30 mouse cellular contexts compared by ENCODE assay signal in the genomic region with DNA sequence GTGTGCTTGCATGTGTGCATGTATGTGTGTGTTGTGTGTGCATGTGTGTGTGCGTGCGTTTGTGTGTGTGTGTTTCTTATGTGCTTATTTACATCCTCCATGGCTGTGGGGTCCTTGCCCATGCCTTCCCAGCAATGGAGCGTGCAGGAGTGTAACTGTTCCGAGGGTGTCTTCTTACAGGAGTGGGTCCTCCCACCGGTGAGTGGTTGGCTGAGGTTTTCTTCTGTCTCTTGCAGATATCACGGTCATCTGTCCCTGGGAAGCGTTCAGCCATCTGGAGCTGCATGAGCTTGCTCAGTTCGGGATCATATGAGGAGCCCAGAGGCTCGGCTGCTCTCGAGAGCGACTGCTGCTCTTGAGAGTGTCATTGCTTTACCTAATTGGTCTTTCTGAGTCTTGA. TPM values are rescaled to one million over a fixed set of nuclear protein-coding genes. Genes with fewer than 3 reads are reported as not detected.
A peak's percentile ranks its signal among the peaks of the same experiment; 100 is the strongest.
DNase-seq lines count a peak whose midpoint lies in the region; ATAC-seq and TF ChIP-seq lines count a peak whose summit lies in the region.
"Had no signal": no experiment of that assay in that cellular context is flagged by ENCODE, and none has a peak within 500 bp of the region (broad histone marks: within the 10 kb centered on the region; RNA-seq: fewer than 3 reads in every experiment).

No protein-coding gene starts in this region.

- H3K27ac ChIP-seq in heart, embryonic 10.5 days = peak overlapping the region; percentile 25; the same call in 1 of the 2 replicates
- H3K27ac ChIP-seq in intestine, embryonic 14.5 days (ENCODE audit: low read depth) = no peak overlapping the region
- no peak overlapping the region for H3K27ac ChIP-seq in intestine, postnatal 0 days (ENCODE audit: low read depth, low read length)
- H3K27ac ChIP-seq in kidney, embryonic 16.5 days (ENCODE audit: low read length) = no peak overlapping the region
- H3K27ac ChIP-seq: forebrain, embryonic 10.5 days; forebrain, embryonic 13.5 days; hindbrain, embryonic 10.5 days; hindbrain, embryonic 13.5 days had no signal

- DNase-seq in heart, embryonic 10.5 days (ENCODE audit: low spot score) = peak; percentile 66
- no peak for DNase-seq in heart, postnatal 36 days
- DNase-seq in intestine, embryonic 14.5 days (ENCODE audit: low spot score) = peak; percentile 47
- no peak for DNase-seq in kidney, adult 9 months
- DNase-seq: adrenal gland, postnatal 10 days; adrenal gland, postnatal 36 days; B cell, adult 2 months; cerebellum, adult 18-20 months; cerebellum, adult 9-10 months; cerebellum, postnatal 14 days; gastrocnemius, postnatal 10 days; gastrocnemius, postnatal 36 days; heart, postnatal 14 days had no signal

- H3K9me3 ChIP-seq in heart, embryonic 10.5 days = no peaks in the 10 kb centered on the region
- H3K9me3 ChIP-seq in intestine, embryonic 14.5 days (ENCODE audit: control insufficient read depth, low read length) = no peaks in the 10 kb centered on the region
- no peaks in the 10 kb centered on the region for H3K9me3 ChIP-seq in intestine, postnatal 0 days (ENCODE audit: control insufficient read depth)
- H3K9me3 ChIP-seq in kidney, embryonic 16.5 days (ENCODE audit: low read length) = no peaks in the 10 kb centered on the region
- H3K9me3 ChIP-seq: forebrain, embryonic 10.5 days; forebrain, embryonic 13.5 days; G1E; hindbrain, embryonic 10.5 days; hindbrain, embryonic 13.5 days had no signal

- H3K36me3 ChIP-seq in heart, embryonic 10.5 days = no peaks in the 10 kb centered on the region
- H3K36me3 ChIP-seq in intestine, embryonic 14.5 days (ENCODE audit: control insufficient read depth, insufficient read depth, low read length) = no peaks in the 10 kb centered on the region
- H3K36me3 ChIP-seq in intestine, postnatal 0 days (ENCODE audit: control insufficient read depth, insufficient read depth) = no peaks in the 10 kb centered on the region
- no peaks in the 10 kb centered on the region for H3K36me3 ChIP-seq in kidney, embryonic 16.5 days (ENCODE audit: insufficient read depth, low read length)
- H3K36me3 ChIP-seq: forebrain, embryonic 10.5 days; G1E; hindbrain, embryonic 10.5 days; hindbrain, embryonic 13.5 days had no signal

- H3K4me3 ChIP-seq in heart, embryonic 10.5 days = no peak overlapping the region
- no peak overlapping the region for H3K4me3 ChIP-seq in intestine, embryonic 14.5 days (ENCODE audit: low read depth, low read length)
- no peak overlapping the region for H3K4me3 ChIP-seq in intestine, postnatal 0 days (ENCODE audit: low read depth, low read length)
- H3K4me3 ChIP-seq in kidney, embryonic 16.5 days (ENCODE audit: low read length) = no peak overlapping the region
- H3K4me3 ChIP-seq: forebrain, embryonic 10.5 days; forebrain, embryonic 13.5 days; hindbrain, embryonic 10.5 days; hindbrain, embryonic 13.5 days had no signal

- no peak for ATAC-seq in intestine, embryonic 14.5 days (replicated peaks; ENCODE audit: low FRiP score, low TSS enrichment, low read depth)
- no peak for ATAC-seq in intestine, postnatal 0 days
- ATAC-seq in kidney, embryonic 16.5 days (ENCODE audit: low FRiP score, low TSS enrichment) = peak; percentile 64
- ATAC-seq: forebrain, embryonic 13.5 days; forebrain, embryonic 16.5 days; hindbrain, embryonic 16.5 days; Patski had no signal

- peaks cover 10% of the 10 kb centered on the region; the same call in 1 of the 2 replicates for H3K4me1 ChIP-seq in heart, embryonic 10.5 days
- 0 out of 2 replicates have a peak, but pooled peaks cover 7% of the 10 kb centered on the region for H3K4me1 ChIP-seq in intestine, embryonic 14.5 days (replicated peaks; ENCODE audit: control insufficient read depth, insufficient read depth, low read length)
- H3K4me1 ChIP-seq in intestine, postnatal 0 days (replicated peaks; ENCODE audit: control insufficient read depth, insufficient read depth, low read length) = no peaks in the 10 kb centered on the region
- peaks cover 17% of the 10 kb centered on the region for H3K4me1 ChIP-seq in kidney, embryonic 16.5 days (ENCODE audit: insufficient read depth, low read length)
- H3K4me1 ChIP-seq: forebrain, embryonic 13.5 days; hindbrain, embryonic 10.5 days; hindbrain, embryonic 13.5 days had no signal

- TF ChIP-seq CTCF in intestine, postnatal 0 days (IDR thresholded peaks at IDR 0.05; ENCODE audit: low read depth) = no peak

- no peaks in the 10 kb centered on the region for H3K27me3 ChIP-seq in heart, embryonic 10.5 days (ENCODE audit: insufficient read depth, poor library complexity, severe bottlenecking)
- H3K27me3 ChIP-seq in intestine, embryonic 14.5 days (replicated peaks; ENCODE audit: control insufficient read depth, insufficient read depth, low read length) = no peaks in the 10 kb centered on the region
- no peaks in the 10 kb centered on the region for H3K27me3 ChIP-seq in intestine, postnatal 0 days (replicated peaks; ENCODE audit: control insufficient read depth, insufficient read depth, low read length)
- no peaks in the 10 kb centered on the region for H3K27me3 ChIP-seq in kidney, embryonic 16.5 days (ENCODE audit: insufficient read depth, low read length)
- H3K27me3 ChIP-seq: CH12.LX; forebrain, embryonic 13.5 days; hindbrain, embryonic 13.5 days; Patski had no signal

- 62% methylated on average over 11 of the region's 11 CpGs for WGBS in heart, embryonic 10.5 days
- WGBS in intestine, embryonic 14.5 days = 77% methylated on average over 11 of the region's 11 CpGs
- WGBS in intestine, postnatal 0 days = 81% methylated on average over 11 of the region's 11 CpGs
- WGBS in kidney, embryonic 16.5 days = 47% methylated on average over 11 of the region's 11 CpGs

- H3K9ac ChIP-seq in intestine, embryonic 14.5 days (ENCODE audit: low read length) = no peak overlapping the region
- no peak overlapping the region for H3K9ac ChIP-seq in intestine, postnatal 0 days (ENCODE audit: low read depth, low read length)
- no peak overlapping the region for H3K9ac ChIP-seq in kidney, embryonic 16.5 days (replicated peaks; ENCODE audit: low read length)
- H3K9ac ChIP-seq: forebrain, embryonic 13.5 days; hindbrain, embryonic 13.5 days had no signal

- H3K4me2 ChIP-seq in intestine, embryonic 14.5 days (ENCODE audit: low read length) = no peak overlapping the region
- no peak overlapping the region for H3K4me2 ChIP-seq in intestine, postnatal 0 days (replicated peaks; ENCODE audit: low read depth)
- H3K4me2 ChIP-seq in kidney, embryonic 16.5 days (replicated peaks; ENCODE audit: low read depth, low read length) = no peak overlapping the region
- H3K4me2 ChIP-seq: forebrain, embryonic 13.5 days; hindbrain, embryonic 13.5 days had no signal

- intact Hi-C loops in heart, postnatal 36 days (cut with DNase I) = no loop called here

RNA-seq across cellular contexts. Expression of gene Arhgdib, which starts 21.3 kb away (rescaled TPM):
- polyA plus RNA-seq in heart, embryonic 10.5 days (2016; fragmentation: Nextera tagmentation; extraction: Ambion mirVana) = 105 and 111 TPM in 2 replicates
- 10 to 100 TPM; 25.5 to 27.2 TPM for total RNA-seq in heart, postnatal 36 days (2021)
- polyA plus RNA-seq in intestine, embryonic 14.5 days (2014; fragmentation: Nextera tagmentation; extraction: Ambion mirVana) = 57.9 and 60.1 TPM in 2 replicates
- 22.2 and 22.6 TPM in 2 replicates for polyA plus RNA-seq in intestine, postnatal 0 days (2015; fragmentation: Nextera tagmentation; extraction: Ambion mirVana)
- polyA plus RNA-seq in kidney, embryonic 16.5 days (2015; fragmentation: Nextera tagmentation; extraction: Ambion mirVana) = 67.6 and 69.5 TPM in 2 replicates

RNA-seq across cellular contexts. Expression of gene Pde6h, which starts 39.3 kb away (rescaled TPM):
- not detected in 2 replicates for polyA plus RNA-seq in heart, embryonic 10.5 days (2016; fragmentation: Nextera tagmentation; extraction: Ambion mirVana)
- not detected for total RNA-seq in heart, postnatal 36 days (2021)
- polyA plus RNA-seq in intestine, embryonic 14.5 days (2014; fragmentation: Nextera tagmentation; extraction: Ambion mirVana) = 1.1 TPM in 1 of 2 replicates, not detected in the other
- 0.44 TPM in 1 of 2 replicates, not detected in the other for polyA plus RNA-seq in intestine, postnatal 0 days (2015; fragmentation: Nextera tagmentation; extraction: Ambion mirVana)
- 0.49 and 0.55 TPM in 2 replicates for polyA plus RNA-seq in kidney, embryonic 16.5 days (2015; fragmentation: Nextera tagmentation; extraction: Ambion mirVana)
- total RNA-seq: adrenal gland, adult 18-20 months; adrenal gland, postnatal 36 days; gastrocnemius, adult 18-20 months; gastrocnemius, postnatal 10 days; gastrocnemius, postnatal 36 days; granulocyte monocyte progenitor cell, adult 5-6 weeks had no signal
- polyA plus RNA-seq: embryonic facial prominence, embryonic 11.5 days; embryonic facial prominence, embryonic 14.5 days; forebrain, embryonic 10.5 days; forebrain, embryonic 13.5 days; forebrain, embryonic 16.5 days; G1E; heart, embryonic 14.5 days; hindbrain, embryonic 10.5 days; hindbrain, embryonic 13.5 days had no signal

RNA-seq across cellular contexts. Expression of gene Erp27, which starts 41.0 kb away (rescaled TPM):
- polyA plus RNA-seq in heart, embryonic 10.5 days (2016; fragmentation: Nextera tagmentation; extraction: Ambion mirVana) = 0.55 and 0.73 TPM in 2 replicates
- not detected for total RNA-seq in heart, postnatal 36 days (2021)
- polyA plus RNA-seq in intestine, embryonic 14.5 days (2014; fragmentation: Nextera tagmentation; extraction: Ambion mirVana) = 1.1 and 6.0 TPM in 2 replicates
- polyA plus RNA-seq in intestine, postnatal 0 days (2015; fragmentation: Nextera tagmentation; extraction: Ambion mirVana) = 0.48 and 0.68 TPM in 2 replicates
- 0.22 and 0.23 TPM in 2 replicates for polyA plus RNA-seq in kidney, embryonic 16.5 days (2015; fragmentation: Nextera tagmentation; extraction: Ambion mirVana)
- total RNA-seq: adrenal gland, adult 18-20 months; gastrocnemius, adult 18-20 months; gastrocnemius, postnatal 36 days had no signal
- polyA plus RNA-seq: embryonic facial prominence, embryonic 11.5 days; forebrain, embryonic 10.5 days; G1E; hindbrain, embryonic 10.5 days; hindbrain, embryonic 13.5 days had no signal

Comparison
In these comparisons a context has a peak if more than half of its experiments do, and no peak if none do; other contexts are left out.
1. DNase-seq: peak in heart, embryonic 10.5 days (single experiment) and intestine, embryonic 14.5 days (single experiment); none in heart, postnatal 36 days (0 of 2) and kidney, adult 9 months (single experiment).